Mouse (Mus musculus): ENCODE measurements around the gene Rbbp5. TPM values are rescaled to one million over a fixed set of nuclear protein-coding genes. Genes with fewer than 3 reads are reported as not detected.

The Rbbp5 gene
- total RNA-seq, 2 experiments from 2014 or later = 17.6 to 21.4 TPM

- DNase-seq = no peak
Observed at GRCm38 (mm10) chr1:132541824-132542599, 64.8 kb downstream of the Rbbp5 start.

GRCm38 (mm10) chr1:132542762-132543306, 65.7 kb downstream of the Rbbp5 start, which contains the start of gene Cntn2:
Gene Cntn2, minus strand, starts transcription at chr1:132543256.
- DNase-seq = no peak

GRCm38 (mm10) chr1:132543789-132544188, 66.6 kb downstream of the Rbbp5 start:
- peak; percentile 48 for DNase-seq

Other genes with a start within 250 kb of the Rbbp5 start
- gene Gm10188, start 247.6 kb upstream of the Rbbp5 start, total RNA-seq (2021) = not detected
- gene Klhdc8a, start 178.7 kb upstream of the Rbbp5 start, total RNA-seq (2021) = under 1 TPM; 0.16 to 0.26 TPM
- gene Nuak2, start 161.2 kb upstream of the Rbbp5 start, total RNA-seq (2021) = 1 to 10 TPM in 1 of 2 experiments, under 1 TPM in 1; 0.79 to 1.3 TPM
- 10 to 100 TPM; 23.3 to 25.1 TPM for gene Tmcc2, start 86.1 kb upstream of the Rbbp5 start, total RNA-seq (2021)
- 1 to 10 TPM; 9.2 to 10.0 TPM for gene Dstyk, start 59.8 kb upstream of the Rbbp5 start, total RNA-seq (2021)
- gene Tmem81, start 28.9 kb downstream of the Rbbp5 start, total RNA-seq (2021) = 1 to 10 TPM in 1 of 2 experiments, under 1 TPM in 1; 0.94 to 1.2 TPM
- gene Cntn2, start 65.9 kb downstream of the Rbbp5 start, total RNA-seq (2021) = under 1 TPM; 0.05 to 0.35 TPM